Mouse (Mus musculus) small intestine, adult 2 months (tissue): ENCODE measurements at regions not wholly inside any gene's neighbourhood (a gene's known extent, or its start where the extent isn't known, plus 50 kb on each side); places are given as distances from the start of the nearest gene placed in this dataset.

Source experiments
- H3K27ac ChIP-seq: fragments of 200-500 bp; 2 replicates; pipeline ENCODE4 v1.5.1; 2012; ENCODE audit warnings: low read depth, low read length, control low read depth, inconsistent platforms; ENCODE audit not compliant: insufficient read depth
- H3K27me3 ChIP-seq: fragments of 200-500 bp; 2 replicates; pipeline ENCODE4 v1.6.1; 2012; ENCODE audit warnings: mild to moderate bottlenecking, moderate library complexity, low read length, inconsistent platforms; ENCODE audit not compliant: control insufficient read depth, insufficient read depth
- H3K36me3 ChIP-seq: fragments of 200-500 bp; 2 replicates; pipeline ENCODE4 v1.6.1; 2012; ENCODE audit warnings: mild to moderate bottlenecking, low read length, control low read depth, inconsistent platforms; ENCODE audit not compliant: control insufficient read depth, insufficient read depth
- H3K4me1 ChIP-seq: fragments of 200-500 bp; 2 replicates; pipeline ENCODE4 v1.6.1; 2012; ENCODE audit warnings: low read length, inconsistent platforms, mixed read lengths; ENCODE audit not compliant: control insufficient read depth, insufficient read depth, insufficient read length
- H3K4me3 ChIP-seq: fragments of 200-500 bp; 2 replicates; pipeline ENCODE4 v1.5.1; 2012; ENCODE audit warnings: low read depth, mild to moderate bottlenecking, control low read depth, inconsistent platforms, low read length, moderate library complexity
- CTCF ChIP-seq: fragments of 200-500 bp; IDR thresholded peaks from 2 replicates; pipeline ENCODE4 v1.5.1; 2012; ENCODE audit warnings: low read depth, mild to moderate bottlenecking, control low read depth, inconsistent platforms, low read length, moderate library complexity, mixed read lengths; ENCODE audit not compliant: insufficient replicate concordance, insufficient read length; ENCODE audit errors: extremely low read depth
- POLR2A ChIP-seq: fragments of 200-500 bp; IDR thresholded peaks from 2 replicates; pipeline ENCODE4 v1.6.1; 2012; ENCODE audit warnings: low read depth, mild to moderate bottlenecking, control low read depth, inconsistent platforms, low read length, moderate library complexity
- WGBS: fragments of 180-500 bp; shearing (Covaris S2); methylation state at CpG from one replicate; pipeline ENCODE4 v1.1.7; 2018; 5-methylcytosine and 5-hydroxymethylcytosine counted together

GRCm38 (mm10) chr14:64585471-64586192 lies 481.5 kb downstream of the Prss52 start:
- Histone ChIP-seq H3K4me1 (no peaks in the 10 kb centered on the region), H3K27ac (no peak overlapping the region), H3K36me3 (no peaks in the 10 kb centered on the region), H3K27me3 (peaks cover 50% of the 10 kb centered on the region), H3K4me3 (no peak overlapping the region)
- TF ChIP-seq POLR2A (no peak), CTCF (no peak)
- 14% methylated on average over 28 of the region's 28 CpGs for WGBS

GRCm38 (mm10) chr14:64586386-64586859 lies 482.3 kb downstream of the Prss52 start:
- Histone ChIP-seq H3K4me1 (no peaks in the 10 kb centered on the region), H3K4me3 (peak overlapping the region; percentile 68; the same call in 1 of the 2 replicates), H3K36me3 (no peaks in the 10 kb centered on the region), H3K27ac (no peak overlapping the region), H3K27me3 (peaks cover 58% of the 10 kb centered on the region)
- TF ChIP-seq CTCF: no peak
- no peak for TF ChIP-seq POLR2A
- 16% methylated on average over 12 of the region's 12 CpGs for WGBS

GRCm38 (mm10) chr14:64586860-64587698 lies 483.0 kb downstream of the Prss52 start:
- WGBS: under 1% methylated on average over 56 of the region's 58 CpGs
- no peak overlapping the region for H3K27ac ChIP-seq
- H3K36me3 ChIP-seq: no peaks in the 10 kb centered on the region
- H3K4me1 ChIP-seq: no peaks in the 10 kb centered on the region
- peaks cover 62% of the 10 kb centered on the region for H3K27me3 ChIP-seq
- TF ChIP-seq CTCF (no peak), POLR2A (no peak)
- H3K4me3 ChIP-seq: peak overlapping the region; percentile 68

GRCm38 (mm10) chr14:64587699-64588434 lies 483.8 kb downstream of the Prss52 start:
- 2% methylated on average over 40 of the region's 40 CpGs for WGBS
- Histone ChIP-seq H3K4me3 (peak overlapping the region; percentile 68), H3K36me3 (no peaks in the 10 kb centered on the region), H3K27ac (no peak overlapping the region), H3K4me1 (no peaks in the 10 kb centered on the region), H3K27me3 (peaks cover 62% of the 10 kb centered on the region)
- TF ChIP-seq POLR2A (no peak), CTCF (no peak)

- no peaks in the 10 kb centered on the region for H3K4me1 ChIP-seq
- H3K4me3 ChIP-seq: no peak overlapping the region
- 3% methylated on average over 23 of the region's 23 CpGs for WGBS
- H3K27ac ChIP-seq: no peak overlapping the region
- no peaks in the 10 kb centered on the region for H3K36me3 ChIP-seq
- no peak for TF ChIP-seq POLR2A
- TF ChIP-seq CTCF: no peak
- peaks cover 62% of the 10 kb centered on the region for H3K27me3 ChIP-seq
Observed at GRCm38 (mm10) chr14:64588561-64588960, 484.5 kb downstream of the Prss52 start.

- WGBS: 0% methylated on average over 2 of the region's 2 CpGs
- no peak for TF ChIP-seq CTCF
- TF ChIP-seq POLR2A: no peak
- no peak overlapping the region for H3K4me3 ChIP-seq
- no peaks in the 10 kb centered on the region for H3K4me1 ChIP-seq
- H3K36me3 ChIP-seq: no peaks in the 10 kb centered on the region
- peaks cover 62% of the 10 kb centered on the region for H3K27me3 ChIP-seq
- no peak overlapping the region for H3K27ac ChIP-seq
Observed at GRCm38 (mm10) chr14:64589126-64589525, 485.0 kb downstream of the Prss52 start.
